Mouse (Mus musculus): ENCODE results near the gene Mrps35. TPM values are rescaled to one million over a fixed set of nuclear protein-coding genes. Genes with fewer than 3 reads are reported as not detected.

The Mrps35 gene
- polyA plus RNA-seq, 1 experiment from 2014 or later, result 70.5 TPM

DNA sequence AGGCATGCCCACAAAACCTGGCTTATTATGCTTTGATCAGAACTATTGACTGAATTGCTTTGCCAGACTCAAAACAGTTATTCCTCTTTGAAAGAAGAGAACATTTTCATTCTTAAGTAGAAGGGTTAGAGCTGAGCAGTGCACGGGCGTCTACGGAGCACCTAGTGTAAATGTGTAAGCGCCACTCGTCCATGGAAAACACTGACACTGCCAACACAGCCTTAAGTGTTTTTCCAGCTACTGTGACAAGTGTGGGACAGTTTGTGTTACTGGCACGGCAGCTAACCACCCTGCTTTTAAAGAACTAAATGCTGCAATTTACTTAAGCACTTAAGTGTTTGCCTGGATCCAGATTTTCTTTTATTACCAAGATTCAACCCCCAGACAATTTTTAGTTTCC, 30.6 kb upstream of the Mrps35 start:
- Histone ChIP-seq H3K4me3 (no peak overlapping the region), H3K9me3 (no peaks in the 10 kb centered on the region), H3K4me1 (no peaks in the 10 kb centered on the region), H3K36me3 (no peaks in the 10 kb centered on the region), H3K9ac (no peak overlapping the region), H3K27me3 (replicated peaks) (no peaks in the 10 kb centered on the region), H3K27ac (no peak overlapping the region), H3K4me2 (replicated peaks) (no peak overlapping the region)
- 81% methylated on average over 6 of the region's 6 CpGs for WGBS
- no peak for ATAC-seq (ENCODE audit: low FRiP score, low read depth)

DNA sequence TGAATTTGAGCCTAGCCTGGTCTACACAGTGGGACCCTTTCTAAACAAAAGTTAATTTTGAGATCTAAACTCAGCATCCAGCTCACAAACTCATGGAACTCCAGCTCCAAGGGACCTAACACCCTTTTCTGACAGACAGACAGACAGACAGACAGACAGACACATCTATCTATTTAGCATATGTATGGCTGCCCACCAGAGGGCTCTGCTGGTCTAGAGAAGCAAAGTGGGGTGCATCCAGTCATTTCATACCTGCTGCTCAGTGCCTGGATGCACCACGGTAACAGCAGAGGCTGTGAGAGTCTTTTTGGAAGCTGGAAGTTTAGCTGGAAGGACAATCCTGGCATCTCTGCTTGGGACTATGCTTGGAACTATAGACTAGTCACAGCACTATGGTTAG, 29.0 kb upstream of the Mrps35 start:
- H3K9ac ChIP-seq, result no peak overlapping the region
- no peaks in the 10 kb centered on the region for H3K4me1 ChIP-seq
- H3K4me3 ChIP-seq, result no peak overlapping the region
- no peaks in the 10 kb centered on the region for H3K9me3 ChIP-seq
- no peaks in the 10 kb centered on the region for H3K36me3 ChIP-seq
- ATAC-seq (ENCODE audit: low FRiP score, low read depth), result no peak
- no peak overlapping the region for H3K4me2 ChIP-seq (replicated peaks)
- no peaks in the 10 kb centered on the region for H3K27me3 ChIP-seq (replicated peaks)
- no peak overlapping the region for H3K27ac ChIP-seq
- WGBS, result 89% methylated on average over 1 of the region's 1 CpGs

- no peak overlapping the region for H3K4me3 ChIP-seq
- H3K27me3 ChIP-seq (replicated peaks), result no peaks in the 10 kb centered on the region
- WGBS, result 89% methylated on average over 4 of the region's 4 CpGs
- H3K27ac ChIP-seq, result no peak overlapping the region
- no peak overlapping the region for H3K9ac ChIP-seq
- H3K9me3 ChIP-seq, result no peaks in the 10 kb centered on the region
- H3K4me2 ChIP-seq (replicated peaks), result no peak overlapping the region
- no peaks in the 10 kb centered on the region for H3K4me1 ChIP-seq
- no peaks in the 10 kb centered on the region for H3K36me3 ChIP-seq
- ATAC-seq (ENCODE audit: low FRiP score, low read depth), result no peak
These were observed 24.7 kb upstream of the Mrps35 start for GRCm38 (mm10) chr6:147017906-147018305.

DNA sequence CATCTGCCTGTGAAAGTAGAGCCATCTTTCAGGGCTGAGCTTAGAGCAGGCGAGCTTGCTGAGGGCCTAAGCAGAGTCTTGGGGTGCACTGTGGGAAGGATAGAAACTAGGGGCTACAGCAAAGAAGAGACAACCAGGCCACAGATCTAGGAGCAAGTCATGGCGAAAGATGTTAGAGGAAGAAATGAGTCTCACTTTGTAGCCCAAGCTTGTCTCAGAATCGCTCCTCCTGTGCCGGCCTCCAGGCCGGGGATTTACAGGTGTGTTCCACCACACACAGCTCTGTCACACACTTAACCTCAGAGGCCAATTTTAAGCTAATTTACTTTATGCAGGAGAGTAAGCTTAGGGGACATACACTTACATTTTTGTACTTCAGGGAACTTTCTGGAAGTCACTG, 24.2 kb upstream of the Mrps35 start:
- no peak overlapping the region for H3K4me2 ChIP-seq (replicated peaks)
- H3K9ac ChIP-seq, result no peak overlapping the region
- ATAC-seq (ENCODE audit: low FRiP score, low read depth), result no peak
- H3K4me1 ChIP-seq, result no peaks in the 10 kb centered on the region
- H3K9me3 ChIP-seq, result no peaks in the 10 kb centered on the region
- H3K4me3 ChIP-seq, result no peak overlapping the region
- 90% methylated on average over 5 of the region's 5 CpGs for WGBS
- H3K27ac ChIP-seq, result no peak overlapping the region
- no peaks in the 10 kb centered on the region for H3K27me3 ChIP-seq (replicated peaks)
- no peaks in the 10 kb centered on the region for H3K36me3 ChIP-seq

DNA sequence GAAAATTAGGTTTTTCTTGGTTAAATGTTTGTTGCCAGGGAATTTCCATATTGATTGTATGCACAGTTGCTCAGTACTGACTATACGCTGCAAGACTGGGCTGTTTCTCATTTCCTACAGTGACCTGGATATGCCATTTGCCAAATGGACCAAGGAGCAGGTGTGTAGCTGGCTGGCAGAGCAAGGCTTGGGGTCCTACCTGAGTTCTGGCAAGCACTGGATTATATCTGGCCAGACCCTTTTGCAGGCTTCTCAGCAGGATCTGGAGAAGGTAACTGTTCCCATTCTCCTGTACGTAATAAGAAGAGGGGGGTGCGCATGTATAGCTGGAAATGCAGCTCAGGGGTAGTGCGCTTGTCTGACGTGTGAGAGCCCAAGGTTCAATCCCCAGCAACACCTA, 21.4 kb upstream of the Mrps35 start:
- 95% methylated on average over 5 of the region's 5 CpGs for WGBS

DNA sequence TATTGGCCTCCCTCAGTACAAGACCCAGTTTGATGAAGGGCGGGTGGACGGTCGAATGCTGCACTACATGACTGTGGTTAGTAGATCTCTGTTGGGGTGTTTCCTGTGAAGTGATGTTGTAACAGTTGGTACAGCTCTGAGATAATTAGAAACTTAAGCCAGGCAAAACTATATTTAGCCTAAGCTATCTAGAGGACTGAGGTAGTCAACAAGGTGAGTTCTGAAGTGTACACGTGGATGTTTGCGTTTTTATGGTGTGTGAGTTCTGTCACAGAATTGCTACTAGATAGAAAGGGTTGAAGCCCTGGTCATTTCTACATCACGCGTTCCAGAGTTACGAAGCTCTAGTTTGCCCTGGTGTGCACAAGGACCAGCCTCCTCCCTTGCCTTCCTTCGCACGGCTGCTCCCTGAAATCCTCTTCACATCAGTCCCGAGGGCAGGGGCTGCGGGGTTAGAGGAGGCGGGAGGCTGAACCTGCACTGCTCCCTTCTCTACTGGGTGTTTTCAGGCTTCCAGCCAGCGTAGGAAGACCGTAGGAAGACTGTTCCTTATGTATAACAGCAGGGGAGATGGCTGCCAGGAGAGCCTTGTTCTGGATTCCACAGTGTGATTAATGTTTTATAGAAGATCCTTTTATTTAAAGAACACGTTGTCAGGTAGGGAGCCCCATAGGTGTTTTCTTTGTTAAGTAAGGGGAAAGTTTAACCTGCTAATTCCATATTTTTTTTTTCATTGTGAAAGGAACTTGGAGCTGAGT, 20.0 kb upstream of the Mrps35 start:
- Histone ChIP-seq H3K4me1 (no peaks in the 10 kb centered on the region), H3K9me3 (no peaks in the 10 kb centered on the region)
- 87% methylated on average over 16 of the region's 16 CpGs for WGBS

More for the DNA sequence above, 21.4 kb upstream of the Mrps35 start:
- no peak overlapping the region for H3K27ac ChIP-seq
- no peaks in the 10 kb centered on the region for H3K9me3 ChIP-seq
- no peaks in the 10 kb centered on the region for H3K4me1 ChIP-seq
- H3K4me2 ChIP-seq (replicated peaks), result no peak overlapping the region
- no peak overlapping the region for H3K4me3 ChIP-seq
- no peaks in the 10 kb centered on the region for H3K36me3 ChIP-seq
- no peaks in the 10 kb centered on the region for H3K27me3 ChIP-seq (replicated peaks)
- H3K9ac ChIP-seq, result no peak overlapping the region
- ATAC-seq (ENCODE audit: low FRiP score, low read depth), result no peak

DNA sequence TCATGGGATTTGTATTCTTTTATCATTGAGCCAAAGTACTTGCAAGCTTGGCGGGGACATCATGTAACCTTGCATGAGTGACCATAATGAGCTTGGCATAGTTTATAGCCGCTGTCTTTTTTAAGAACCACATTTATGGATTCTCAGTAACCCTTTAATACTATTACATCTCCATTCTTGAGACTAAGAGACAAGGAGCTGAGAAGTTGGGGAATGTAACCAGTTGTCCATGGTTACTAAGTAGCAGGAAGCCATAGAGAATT, 19.5 kb upstream of the Mrps35 start:
- 87% methylated on average over 2 of the region's 2 CpGs for WGBS
- Histone ChIP-seq H3K9ac (no peak overlapping the region), H3K9me3 (no peaks in the 10 kb centered on the region), H3K27me3 (replicated peaks) (no peaks in the 10 kb centered on the region), H3K4me3 (no peak overlapping the region), H3K4me1 (no peaks in the 10 kb centered on the region), H3K4me2 (replicated peaks) (no peak overlapping the region), H3K27ac (no peak overlapping the region), H3K36me3 (no peaks in the 10 kb centered on the region)
- no peak for ATAC-seq (ENCODE audit: low FRiP score, low read depth)

More for the DNA sequence above, 20.0 kb upstream of the Mrps35 start:
- ATAC-seq (ENCODE audit: low FRiP score, low read depth), result no peak
- Histone ChIP-seq H3K4me3 (no peak overlapping the region), H3K36me3 (no peaks in the 10 kb centered on the region), H3K9ac (no peak overlapping the region), H3K4me2 (replicated peaks) (no peak overlapping the region), H3K27me3 (replicated peaks) (no peaks in the 10 kb centered on the region), H3K27ac (no peak overlapping the region)

DNA sequence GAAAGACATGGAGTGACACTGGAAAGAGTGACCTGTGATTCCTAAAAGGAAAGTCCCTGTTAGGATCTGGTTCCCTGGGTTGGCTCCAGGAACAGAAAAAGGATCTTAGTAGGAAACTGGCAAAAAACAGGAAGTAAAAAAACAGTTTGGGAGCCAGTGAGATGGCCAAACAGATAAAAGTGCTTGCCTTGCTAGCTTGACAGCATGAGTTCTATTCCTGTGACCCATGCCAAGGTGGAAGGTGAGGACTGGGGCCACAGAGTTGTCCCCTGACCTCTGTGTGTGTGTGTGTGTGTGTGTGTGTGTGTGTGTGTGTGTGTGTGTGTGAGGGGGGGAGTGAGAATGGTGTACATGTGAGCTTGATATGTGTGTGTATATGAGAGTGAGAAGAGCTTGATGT, 19.0 kb upstream of the Mrps35 start:
- no peaks in the 10 kb centered on the region for H3K4me1 ChIP-seq
- no peak overlapping the region for H3K4me2 ChIP-seq (replicated peaks)
- ATAC-seq (ENCODE audit: low FRiP score, low read depth), result no peak
- H3K27ac ChIP-seq, result no peak overlapping the region
- H3K27me3 ChIP-seq (replicated peaks), result no peaks in the 10 kb centered on the region
- H3K9ac ChIP-seq, result no peak overlapping the region
- no peaks in the 10 kb centered on the region for H3K9me3 ChIP-seq
- no peaks in the 10 kb centered on the region for H3K36me3 ChIP-seq
- no peak overlapping the region for H3K4me3 ChIP-seq

GRCm38 (mm10) chr6:147024761-147025160, 17.8 kb upstream of the Mrps35 start:
- Histone ChIP-seq H3K4me3 (no peak overlapping the region), H3K27me3 (replicated peaks) (no peaks in the 10 kb centered on the region), H3K9me3 (no peaks in the 10 kb centered on the region), H3K4me1 (no peaks in the 10 kb centered on the region), H3K4me2 (replicated peaks) (no peak overlapping the region), H3K27ac (no peak overlapping the region), H3K9ac (no peak overlapping the region), H3K36me3 (no peaks in the 10 kb centered on the region)
- no peak for ATAC-seq (ENCODE audit: low FRiP score, low read depth)
- whole genome bisulfite sequencing, result 89% methylated on average over 3 of the region's 3 CpGs

GRCm38 (mm10) chr6:147028396-147028795, 14.2 kb upstream of the Mrps35 start:
- H3K36me3 ChIP-seq, result no peaks in the 10 kb centered on the region
- no peak overlapping the region for H3K9ac ChIP-seq
- H3K4me1 ChIP-seq, result peaks cover 3% of the 10 kb centered on the region; the same call in 1 of the 2 replicates
- no peak overlapping the region for H3K4me2 ChIP-seq (replicated peaks)
- H3K27ac ChIP-seq, result no peak overlapping the region
- WGBS, result 75% methylated on average over 2 of the region's 2 CpGs
- H3K9me3 ChIP-seq, result no peaks in the 10 kb centered on the region
- no peaks in the 10 kb centered on the region for H3K27me3 ChIP-seq (replicated peaks)
- H3K4me3 ChIP-seq, result no peak overlapping the region
- ATAC-seq (ENCODE audit: low FRiP score, low read depth), result no peak

DNA sequence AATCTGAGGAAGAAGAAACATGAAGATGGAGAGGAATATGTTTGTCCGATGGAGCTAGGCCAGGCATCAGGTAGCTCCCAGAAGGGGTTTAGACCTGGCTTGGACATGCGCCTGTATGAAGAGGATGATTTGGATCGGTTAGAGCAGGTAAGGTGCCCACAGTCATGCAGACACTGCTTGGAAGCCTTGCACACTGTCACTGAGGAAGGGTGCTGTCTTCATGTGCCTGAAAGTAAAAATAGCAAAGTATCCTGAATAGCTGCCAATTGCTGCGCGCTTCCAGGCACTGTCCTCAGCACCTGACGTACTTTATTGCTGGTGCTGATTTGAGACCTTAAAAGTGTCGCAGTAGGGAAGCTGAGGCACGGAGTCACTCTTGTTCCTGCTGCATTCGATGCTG, 13.0 kb upstream of the Mrps35 start:
- no peaks in the 10 kb centered on the region for H3K9me3 ChIP-seq
- no peak overlapping the region for H3K4me2 ChIP-seq (replicated peaks)
- H3K9ac ChIP-seq, result no peak overlapping the region
- no peaks in the 10 kb centered on the region for H3K36me3 ChIP-seq
- no peak overlapping the region for H3K27ac ChIP-seq
- peaks cover 3% of the 10 kb centered on the region; the same call in 1 of the 2 replicates for H3K4me1 ChIP-seq
- H3K27me3 ChIP-seq (replicated peaks), result no peaks in the 10 kb centered on the region
- WGBS, result 95% methylated on average over 9 of the region's 9 CpGs
- H3K4me3 ChIP-seq, result no peak overlapping the region
- no peak for ATAC-seq (ENCODE audit: low FRiP score, low read depth)

GRCm38 (mm10) chr6:147030096-147030885, 12.3 kb upstream of the Mrps35 start:
- no peak for ATAC-seq (ENCODE audit: low FRiP score, low read depth)
- H3K27ac ChIP-seq, result no peak overlapping the region
- H3K36me3 ChIP-seq, result no peaks in the 10 kb centered on the region
- no peak overlapping the region for H3K4me3 ChIP-seq
- 87% methylated on average over 15 of the region's 15 CpGs for WGBS
- no peaks in the 10 kb centered on the region for H3K27me3 ChIP-seq (replicated peaks)
- H3K9ac ChIP-seq, result no peak overlapping the region
- no peak overlapping the region for H3K4me2 ChIP-seq (replicated peaks)
- H3K4me1 ChIP-seq, result peaks cover 3% of the 10 kb centered on the region; the same call in 1 of the 2 replicates
- H3K9me3 ChIP-seq, result no peaks in the 10 kb centered on the region

Data from neural tube, embryonic 12.5 days (tissue).